Mouse (Mus musculus) monocyte, adult 5-6 weeks (primary cell): Measurements from ENCODE around the gene Opalin. TPM values are rescaled to one million over a fixed set of nuclear protein-coding genes. Genes with fewer than 3 reads are reported as not detected.

Source experiments
- ATAC-seq: fragments of 153-309, 156-312 bp; replicated peaks from 2 replicates; pipeline ENCODE4 v1.8.0; 2017; ENCODE audit warnings: mild to moderate bottlenecking; ENCODE audit not compliant: low TSS enrichment, insufficient number of reproducible peaks, severe bottlenecking, poor library complexity, low FRiP score
- total RNA-seq: library from RNA; stranded (forward); fragments of 200-1000, 200-491, 200-594 nt; gene quantifications from 3 replicates; pipeline ENCODE4 v1.2.3, GENCODE M21; 2017

The Opalin gene
- total RNA-seq: not detected in 3 replicates

- no peak for ATAC-seq
Observed at GRCm38 (mm10) chr19:41076906-41077305, at the start of gene Opalin. Opalin (minus strand) TSS chr19:41077113.

- no peak for ATAC-seq
Observed at GRCm38 (mm10) chr19:41123009-41123408, 46.1 kb upstream of the Opalin start.

- ATAC-seq: no peak
Observed at GRCm38 (mm10) chr19:41119924-41120323, 43.0 kb upstream of the Opalin start.

GRCm38 (mm10) chr19:41118346-41118745 is 41.4 kb upstream of the Opalin start:
- ATAC-seq: no peak

- no peak for ATAC-seq
Observed at GRCm38 (mm10) chr19:41117334-41117733, 40.4 kb upstream of the Opalin start.

- no peak for ATAC-seq
Observed at GRCm38 (mm10) chr19:41114611-41115010, 37.7 kb upstream of the Opalin start.

GRCm38 (mm10) chr19:41113911-41114531 is 37.1 kb upstream of the Opalin start:
- ATAC-seq: no peak

GRCm38 (mm10) chr19:41112609-41113008 is 35.7 kb upstream of the Opalin start:
- no peak for ATAC-seq

- no peak for ATAC-seq
Observed at GRCm38 (mm10) chr19:41109991-41110390, 33.1 kb upstream of the Opalin start.

- ATAC-seq: no peak
Observed at GRCm38 (mm10) chr19:41109496-41109895, 32.6 kb upstream of the Opalin start.

- no peak for ATAC-seq
Observed at GRCm38 (mm10) chr19:41108666-41109065, 31.8 kb upstream of the Opalin start.

- ATAC-seq: no peak
Observed at GRCm38 (mm10) chr19:41107530-41107929, 30.6 kb upstream of the Opalin start.

GRCm38 (mm10) chr19:41104922-41105321 is 28.0 kb upstream of the Opalin start:
- no peak for ATAC-seq

GRCm38 (mm10) chr19:41101390-41101789 is 24.5 kb upstream of the Opalin start:
- ATAC-seq: no peak

- ATAC-seq: no peak
Observed at GRCm38 (mm10) chr19:41100863-41101262, 23.9 kb upstream of the Opalin start.

GRCm38 (mm10) chr19:41097038-41097437 is 20.1 kb upstream of the Opalin start:
- ATAC-seq: no peak

- ATAC-seq: no peak
Observed at GRCm38 (mm10) chr19:41091901-41092300, 15.0 kb upstream of the Opalin start.

GRCm38 (mm10) chr19:41089833-41090232 is 12.9 kb upstream of the Opalin start:
- no peak for ATAC-seq

GRCm38 (mm10) chr19:41088491-41088890 is 11.6 kb upstream of the Opalin start:
- no peak for ATAC-seq

- ATAC-seq: no peak
Observed at GRCm38 (mm10) chr19:41087901-41088300, 11.0 kb upstream of the Opalin start.

GRCm38 (mm10) chr19:41086700-41087099 is 9.8 kb upstream of the Opalin start:
- ATAC-seq: peak; percentile 60
